Mouse (Mus musculus) monocyte, adult 5-6 weeks (primary cell): ENCODE data around the gene Lrg1. TPM values are rescaled to one million over a fixed set of nuclear protein-coding genes. Genes with fewer than 3 reads are reported as not detected.
"Not testable (repeated sequence)": the region's sequence is repeated elsewhere in the genome, so short reads cannot be mapped to it uniquely, and the experiment has no call there.

Experiments
- ATAC-seq: fragments of 153-309, 156-312 bp; replicated peaks from 2 replicates; pipeline ENCODE4 v1.8.0; 2017; ENCODE audit warnings: mild to moderate bottlenecking; ENCODE audit not compliant: low TSS enrichment, insufficient number of reproducible peaks, severe bottlenecking, poor library complexity, low FRiP score
- total RNA-seq: library from RNA; stranded (forward); fragments of 200-1000, 200-491, 200-594 nt; gene quantifications from 3 replicates; pipeline ENCODE4 v1.2.3, GENCODE M21; 2017

Gene Lrg1
- total RNA-seq, 1 experiment from 2014 or later = not detected

GRCm38 (mm10) chr17:56092312-56092711 is 29.5 kb downstream of the Lrg1 start:
- no peak for ATAC-seq

- no peak for ATAC-seq
Observed at GRCm38 (mm10) chr17:56080781-56081585, 40.8 kb downstream of the Lrg1 start.

- no peak for ATAC-seq
Observed at GRCm38 (mm10) chr17:56079921-56080320, 41.9 kb downstream of the Lrg1 start.

- ATAC-seq = peak; percentile 76
Observed at GRCm38 (mm10) chr17:56078880-56079795, 42.7 kb downstream of the Lrg1 start, which contains the start of gene Hdgfl2. Hdgfl2 (plus strand) TSS chr17:56079634.

GRCm38 (mm10) chr17:56078361-56078760 is 43.4 kb downstream of the Lrg1 start:
- ATAC-seq = not testable (repeated sequence)

GRCm38 (mm10) chr17:56077523-56077922 is 44.3 kb downstream of the Lrg1 start:
- no peak for ATAC-seq

GRCm38 (mm10) chr17:56074827-56075208 is 47.0 kb downstream of the Lrg1 start, which contains the start of gene Ubxn6:
Ubxn6 (minus strand) TSS chr17:56075028.
- ATAC-seq = peak; percentile 41

GRCm38 (mm10) chr17:56074097-56074826 is 47.5 kb downstream of the Lrg1 start:
- ATAC-seq = peak; percentile 34

- ATAC-seq = no peak
Observed at GRCm38 (mm10) chr17:56072243-56072642, 49.6 kb downstream of the Lrg1 start.

- ATAC-seq = no peak
Observed at GRCm38 (mm10) chr17:56071126-56071525, 50.7 kb downstream of the Lrg1 start.

Other genes starting within 250 kb of the Lrg1 start
- 6.6 to 9.9 TPM (median 7.0 TPM) in 3 replicates for gene Zfp119a, start 243.1 kb downstream of the Lrg1 start, total RNA-seq
- 19.0 to 38.3 TPM (median 29.2 TPM) in 3 replicates for gene Zfp959, start 229.9 kb downstream of the Lrg1 start, total RNA-seq
- 8.4 to 18.6 TPM (median 15.6 TPM) in 3 replicates for gene Zfp119b, start 172.5 kb downstream of the Lrg1 start, total RNA-seq
- gene Ebi3, start 169.4 kb downstream of the Lrg1 start, total RNA-seq = 22.4 to 32.2 TPM (median 26.5 TPM) in 3 replicates
- 14.7 to 16.4 TPM (median 16.4 TPM) in 3 replicates for gene Yju2, start 162.9 kb downstream of the Lrg1 start, total RNA-seq
- gene Shd, start 151.5 kb downstream of the Lrg1 start, total RNA-seq = not detected in 3 replicates
- gene Fsd1, start 135.5 kb downstream of the Lrg1 start, total RNA-seq = not detected in 3 replicates
- 0.29 to 1.1 TPM in 2 of 3 replicates, not detected in the other for gene Stap2, start 116.4 kb downstream of the Lrg1 start, total RNA-seq
- gene Mpnd, start 116.3 kb downstream of the Lrg1 start, total RNA-seq = 31.5 to 106 TPM (median 82.0 TPM) in 3 replicates
- gene Sh3gl1, start 85.4 kb downstream of the Lrg1 start, total RNA-seq = 22.4 to 35.7 TPM (median 23.4 TPM) in 3 replicates
- 0.64 to 4.6 TPM (median 2.1 TPM) in 3 replicates for gene Chaf1a, start 81.6 kb downstream of the Lrg1 start, total RNA-seq
- 38.0 to 40.4 TPM (median 38.5 TPM) in 3 replicates for gene Ubxn6, start 47.0 kb downstream of the Lrg1 start, total RNA-seq
- gene Hdgfl2, start 42.4 kb downstream of the Lrg1 start, total RNA-seq = 61.2 to 151 TPM (median 112 TPM) in 3 replicates
- gene Plin4, start 12.2 kb downstream of the Lrg1 start, total RNA-seq = not detected in 3 replicates
- gene Plin5, start 4.4 kb downstream of the Lrg1 start, total RNA-seq = not detected in 3 replicates
- 0.53 to 1.2 TPM (median 0.87 TPM) in 3 replicates for gene Sema6b, start 18.3 kb upstream of the Lrg1 start, total RNA-seq
- gene Tnfaip8l1, start 40.5 kb upstream of the Lrg1 start, total RNA-seq = 0.39 to 0.43 TPM in 2 of 3 replicates, not detected in the other
- 25.0 to 31.5 TPM (median 30.6 TPM) in 3 replicates for gene Mydgf, start 61.9 kb upstream of the Lrg1 start, total RNA-seq
- 8.4 to 20.3 TPM (median 11.7 TPM) in 3 replicates for gene Dpp9, start 96.9 kb upstream of the Lrg1 start, total RNA-seq
- 13.2 to 22.7 TPM (median 13.6 TPM) in 3 replicates for gene Fem1a, start 134.8 kb upstream of the Lrg1 start, total RNA-seq
- gene Ticam1, start 154.8 kb upstream of the Lrg1 start, total RNA-seq = 2.6 to 11.4 TPM (median 3.9 TPM) in 3 replicates
- 10.2 to 15.5 TPM (median 13.4 TPM) in 3 replicates for gene Plin3, start 170.9 kb upstream of the Lrg1 start, total RNA-seq
- not detected in 3 replicates for gene Arrdc5, start 178.3 kb upstream of the Lrg1 start, total RNA-seq
- 1.2 to 5.9 TPM (median 3.2 TPM) in 3 replicates for gene Uhrf1, start 181.3 kb upstream of the Lrg1 start, total RNA-seq
- 8.0 to 17.3 TPM (median 10.3 TPM) in 3 replicates for gene Kdm4b, start 204.1 kb upstream of the Lrg1 start, total RNA-seq